Mouse (Mus musculus): ENCODE results near the gene Hbb-bs. TPM values are rescaled to one million over a fixed set of nuclear protein-coding genes. Genes with fewer than 3 reads are reported as not detected.
"Not testable (repeated sequence)": the region's sequence is repeated elsewhere in the genome, so short reads cannot be mapped to it uniquely, and the experiment has no call there.

Hbb-bs gene
- polyA plus RNA-seq, 1 experiment from 2014 or later: 4,904 TPM

DNA sequence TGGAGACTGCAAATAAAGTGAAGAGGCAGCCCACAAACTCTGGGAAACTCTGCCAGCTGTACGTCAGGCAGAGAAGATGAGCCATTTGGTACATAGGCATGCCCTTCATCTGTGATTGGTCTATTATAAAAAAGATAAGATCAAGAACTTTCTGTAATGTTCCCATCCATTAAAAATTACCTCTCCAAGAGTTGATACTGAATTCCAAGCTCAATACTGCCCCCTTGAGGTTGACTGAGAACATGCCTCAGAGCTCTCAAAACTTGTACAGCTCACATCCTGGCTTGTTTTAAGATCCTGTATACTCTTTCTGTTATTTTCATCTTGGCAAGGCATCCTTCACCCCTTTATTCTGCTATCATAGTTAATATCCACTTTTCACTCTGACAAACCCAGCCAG lies 21.0 kb downstream of the Hbb-bs start:
- Histone ChIP-seq H3K9ac (ENCODE audit: low read depth, low read length) (no peak overlapping the region), H3K9me3 (ENCODE audit: control insufficient read depth, low read length) (no peaks in the 10 kb centered on the region), H3K27me3 (replicated peaks; ENCODE audit: control insufficient read depth, insufficient read depth, low read length) (no peaks in the 10 kb centered on the region), H3K36me3 (ENCODE audit: control insufficient read depth, insufficient read depth, low read length) (no peaks in the 10 kb centered on the region), H3K4me2 (ENCODE audit: low read length) (no peak overlapping the region), H3K4me3 (ENCODE audit: low read length) (no peak overlapping the region), H3K4me1 (ENCODE audit: control insufficient read depth, insufficient read depth, low read depth, low read length) (no peaks in the 10 kb centered on the region), H3K27ac (ENCODE audit: low read depth, low read length) (no peak overlapping the region)
- ATAC-seq: no peak
- 85% methylated on average over 1 of the region's 1 CpGs for WGBS

DNA sequence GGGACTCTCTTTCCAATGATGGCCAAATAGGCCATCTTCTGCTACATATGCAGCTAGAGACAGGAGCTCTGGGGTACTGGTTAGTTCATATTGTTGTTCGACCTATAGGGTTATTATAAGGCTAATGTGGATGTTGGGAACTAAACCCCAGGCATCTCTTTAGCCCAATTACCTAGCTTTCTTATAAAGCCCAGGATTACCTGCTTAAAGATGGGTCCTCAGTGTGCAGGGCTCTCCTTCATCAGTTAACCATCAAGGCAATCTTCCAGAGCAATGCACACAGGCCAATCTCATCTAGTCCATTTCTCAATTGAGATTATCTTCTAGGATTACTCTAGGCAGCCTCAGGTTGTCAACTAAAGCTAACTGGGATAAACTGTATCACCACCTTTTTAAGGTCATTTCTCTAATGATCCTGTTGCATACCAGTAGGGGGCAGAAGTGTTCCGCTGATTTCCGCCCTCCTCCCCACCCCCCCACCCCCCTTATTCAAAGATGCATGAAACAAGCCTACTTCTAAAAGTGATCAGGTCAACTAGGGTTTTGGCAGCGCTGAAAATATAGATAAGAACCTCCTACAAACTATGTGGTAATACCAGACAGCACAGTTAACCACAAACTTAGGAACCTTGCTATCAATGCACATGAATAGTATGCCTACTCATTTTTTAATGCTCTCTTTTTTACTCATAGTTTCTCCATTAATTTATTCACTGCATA lies 35.1 kb downstream of the Hbb-bs start:
- no peak for ATAC-seq
- Histone ChIP-seq H3K9me3 (ENCODE audit: control insufficient read depth, low read length) (no peaks in the 10 kb centered on the region), H3K4me2 (ENCODE audit: low read length) (no peak overlapping the region), H3K27me3 (replicated peaks; ENCODE audit: control insufficient read depth, insufficient read depth, low read length) (no peaks in the 10 kb centered on the region), H3K4me3 (ENCODE audit: low read length) (no peak overlapping the region), H3K9ac (ENCODE audit: low read depth, low read length) (no peak overlapping the region), H3K4me1 (ENCODE audit: control insufficient read depth, insufficient read depth, low read depth, low read length) (no peaks in the 10 kb centered on the region), H3K36me3 (ENCODE audit: control insufficient read depth, insufficient read depth, low read length) (no peaks in the 10 kb centered on the region), H3K27ac (ENCODE audit: low read depth, low read length) (no peak overlapping the region)
- WGBS: 31% methylated on average over 4 of the region's 4 CpGs

DNA sequence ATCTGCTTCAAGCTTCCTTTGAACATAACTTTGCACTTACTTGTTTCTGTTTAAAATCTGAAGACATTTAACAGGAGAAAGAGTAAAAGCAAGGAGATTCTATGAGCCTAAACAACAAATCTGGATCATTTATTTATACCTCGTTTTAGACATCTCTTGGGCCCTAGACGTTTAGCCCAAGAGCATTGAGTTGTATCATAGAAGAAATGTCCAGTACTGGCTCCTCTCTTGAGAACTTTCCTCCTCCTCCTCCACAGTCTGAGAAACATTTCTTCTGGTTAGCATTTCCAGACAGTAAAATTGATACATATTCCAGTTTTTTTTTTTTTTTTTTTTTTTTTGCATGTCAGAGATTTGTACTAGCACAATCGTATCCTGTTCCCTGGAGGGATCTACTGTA lies 36.2 kb downstream of the Hbb-bs start, which contains the start of gene Olfr67:
Gene Olfr67, minus strand, starts transcription at position 101 of the 400 bp plus-strand sequence.
- no peaks in the 10 kb centered on the region for H3K36me3 ChIP-seq (ENCODE audit: control insufficient read depth, insufficient read depth, low read length)
- no peak within 1 kb of the TSS for H3K4me2 ChIP-seq (ENCODE audit: low read length)
- no peaks in the 10 kb centered on the region for H3K4me1 ChIP-seq (ENCODE audit: control insufficient read depth, insufficient read depth, low read depth, low read length)
- no peak within 1 kb of the TSS for H3K9ac ChIP-seq (ENCODE audit: low read depth, low read length)
- no peak for ATAC-seq
- H3K9me3 ChIP-seq (ENCODE audit: control insufficient read depth, low read length): no peaks in the 10 kb centered on the region
- WGBS: 80% methylated on average over 3 of the region's 3 CpGs
- no peak within 1 kb of the TSS for H3K4me3 ChIP-seq (ENCODE audit: low read length)
- no peaks in the 10 kb centered on the region for H3K27me3 ChIP-seq (replicated peaks; ENCODE audit: control insufficient read depth, insufficient read depth, low read length)
- H3K27ac ChIP-seq (ENCODE audit: low read depth, low read length): no peak within 1 kb of the TSS

DNA sequence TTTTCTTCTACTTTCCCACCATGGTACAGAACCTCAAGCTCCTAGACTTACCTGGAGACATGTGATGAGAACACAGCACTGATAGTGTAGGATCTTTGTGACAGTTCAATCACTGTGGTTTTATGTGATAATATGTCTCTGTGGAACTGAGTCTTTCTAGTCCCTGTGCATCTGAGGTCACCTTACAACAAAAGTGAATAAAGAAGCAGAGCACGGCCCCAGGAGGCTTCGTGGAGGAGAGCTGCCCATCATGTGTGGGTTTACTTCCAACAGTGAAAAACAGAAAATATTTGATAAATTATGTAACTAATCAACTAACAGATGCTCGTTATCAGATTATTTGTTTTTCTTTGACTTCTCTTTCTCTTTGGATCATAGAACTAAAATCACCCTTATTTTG lies 48.3 kb downstream of the Hbb-bs start, which contains the start of gene Olfr68:
Gene Olfr68, minus strand, starts transcription at position 101 of the 400 bp plus-strand sequence.
- Histone ChIP-seq H3K4me1 (ENCODE audit: control insufficient read depth, insufficient read depth, low read depth, low read length) (no peaks in the 10 kb centered on the region), H3K4me3 (ENCODE audit: low read length) (no peak within 1 kb of the TSS), H3K9ac (ENCODE audit: low read depth, low read length) (no peak within 1 kb of the TSS), H3K27ac (ENCODE audit: low read depth, low read length) (no peak within 1 kb of the TSS), H3K27me3 (replicated peaks; ENCODE audit: control insufficient read depth, insufficient read depth, low read length) (no peaks in the 10 kb centered on the region), H3K9me3 (ENCODE audit: control insufficient read depth, low read length) (no peaks in the 10 kb centered on the region), H3K4me2 (ENCODE audit: low read length) (no peak within 1 kb of the TSS), H3K36me3 (ENCODE audit: control insufficient read depth, insufficient read depth, low read length) (no peaks in the 10 kb centered on the region)
- WGBS: 74% methylated on average over 3 of the region's 3 CpGs
- ATAC-seq: no peak

DNA sequence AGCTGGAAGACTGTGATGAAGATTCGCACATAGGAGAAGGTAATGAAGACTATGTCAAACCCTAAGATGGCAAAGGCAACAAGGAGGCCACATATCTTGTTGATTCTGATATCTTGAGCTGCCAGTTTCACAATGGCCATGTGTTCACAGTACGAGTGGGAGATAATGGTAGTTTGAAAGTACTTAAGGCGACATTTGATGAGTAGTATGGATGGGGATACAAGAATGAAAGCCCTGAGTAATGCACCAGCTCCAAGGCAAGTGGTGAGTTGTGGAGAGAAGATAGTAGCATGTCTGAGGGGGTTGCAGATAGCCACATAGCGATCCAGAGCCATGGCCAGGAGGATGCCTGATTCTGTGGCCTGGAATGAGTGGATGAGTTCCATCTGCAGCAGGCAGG lies 50.2 kb downstream of the Hbb-bs start:
- H3K9me3 ChIP-seq (ENCODE audit: control insufficient read depth, low read length); H3K27ac ChIP-seq (ENCODE audit: low read depth, low read length); H3K27me3 ChIP-seq (replicated peaks; ENCODE audit: control insufficient read depth, insufficient read depth, low read length); H3K4me1 ChIP-seq (ENCODE audit: control insufficient read depth, insufficient read depth, low read depth, low read length); H3K36me3 ChIP-seq (ENCODE audit: control insufficient read depth, insufficient read depth, low read length); ATAC-seq; H3K4me2 ChIP-seq (ENCODE audit: low read length); H3K9ac ChIP-seq (ENCODE audit: low read depth, low read length); H3K4me3 ChIP-seq (ENCODE audit: low read length): not testable (repeated sequence)
- WGBS: 86% methylated on average over 3 of the region's 4 CpGs

Other genes starting within 250 kb of the Hbb-bs start
- 0.16 TPM in 1 of 2 replicates, not detected in the other for gene Olfr618, start 238.0 kb downstream of the Hbb-bs start, polyA plus RNA-seq (2015; fragmentation: Nextera tagmentation; extraction: Ambion mirVana)
- gene Olfr619, start 227.5 kb downstream of the Hbb-bs start, polyA plus RNA-seq (2015; fragmentation: Nextera tagmentation; extraction: Ambion mirVana): not detected in 2 replicates
- not detected in 2 replicates for gene Olfr620, start 215.6 kb downstream of the Hbb-bs start, polyA plus RNA-seq (2015; fragmentation: Nextera tagmentation; extraction: Ambion mirVana)
- not detected in 2 replicates for gene Olfr622, start 185.4 kb downstream of the Hbb-bs start, polyA plus RNA-seq (2015; fragmentation: Nextera tagmentation; extraction: Ambion mirVana)
- not detected in 2 replicates for gene Olfr623, start 164.4 kb downstream of the Hbb-bs start, polyA plus RNA-seq (2015; fragmentation: Nextera tagmentation; extraction: Ambion mirVana)
- not detected in 2 replicates for gene Olfr624, start 156.9 kb downstream of the Hbb-bs start, polyA plus RNA-seq (2015; fragmentation: Nextera tagmentation; extraction: Ambion mirVana)
- not detected in 2 replicates for gene Olfr625-ps1, start 145.4 kb downstream of the Hbb-bs start, polyA plus RNA-seq (2015; fragmentation: Nextera tagmentation; extraction: Ambion mirVana)
- gene Olfr243, start 113.4 kb downstream of the Hbb-bs start, polyA plus RNA-seq (2015; fragmentation: Nextera tagmentation; extraction: Ambion mirVana): not detected in 2 replicates
- not detected in 2 replicates for gene Olfr628, start 97.7 kb downstream of the Hbb-bs start, polyA plus RNA-seq (2015; fragmentation: Nextera tagmentation; extraction: Ambion mirVana)
- not detected in 2 replicates for gene Olfr629, start 83.2 kb downstream of the Hbb-bs start, polyA plus RNA-seq (2015; fragmentation: Nextera tagmentation; extraction: Ambion mirVana)
- not detected in 2 replicates for gene Olfr630, start 70.8 kb downstream of the Hbb-bs start, polyA plus RNA-seq (2015; fragmentation: Nextera tagmentation; extraction: Ambion mirVana)
- gene Olfr69, start 56.5 kb downstream of the Hbb-bs start, polyA plus RNA-seq (2015; fragmentation: Nextera tagmentation; extraction: Ambion mirVana): not detected in 2 replicates
- not detected in 2 replicates for gene Olfr68, start 48.4 kb downstream of the Hbb-bs start, polyA plus RNA-seq (2015; fragmentation: Nextera tagmentation; extraction: Ambion mirVana)
- not detected in 2 replicates for gene Olfr67, start 36.3 kb downstream of the Hbb-bs start, polyA plus RNA-seq (2015; fragmentation: Nextera tagmentation; extraction: Ambion mirVana)
- gene Hbb-bt, start 14.1 kb downstream of the Hbb-bs start, polyA plus RNA-seq (2015; fragmentation: Nextera tagmentation; extraction: Ambion mirVana): 1,299 and 1,681 TPM in 2 replicates
- gene Hbb-bh2, start 12.4 kb upstream of the Hbb-bs start, polyA plus RNA-seq (2015; fragmentation: Nextera tagmentation; extraction: Ambion mirVana): not detected in 2 replicates
- 0.37 TPM in 1 of 2 replicates, not detected in the other for gene Hbb-bh1, start 15.1 kb upstream of the Hbb-bs start, polyA plus RNA-seq (2015; fragmentation: Nextera tagmentation; extraction: Ambion mirVana)
- 13.4 and 35.4 TPM in 2 replicates for gene Hbb-y, start 25.1 kb upstream of the Hbb-bs start, polyA plus RNA-seq (2015; fragmentation: Nextera tagmentation; extraction: Ambion mirVana)
- not detected in 2 replicates for gene Olfr66, start 58.2 kb upstream of the Hbb-bs start, polyA plus RNA-seq (2015; fragmentation: Nextera tagmentation; extraction: Ambion mirVana)
- not detected in 2 replicates for gene Olfr64, start 66.4 kb upstream of the Hbb-bs start, polyA plus RNA-seq (2015; fragmentation: Nextera tagmentation; extraction: Ambion mirVana)
- gene Olfr65, start 75.4 kb upstream of the Hbb-bs start, polyA plus RNA-seq (2015; fragmentation: Nextera tagmentation; extraction: Ambion mirVana): not detected in 2 replicates
- not detected in 2 replicates for gene Olfr631, start 100.7 kb upstream of the Hbb-bs start, polyA plus RNA-seq (2015; fragmentation: Nextera tagmentation; extraction: Ambion mirVana)
- not detected in 2 replicates for gene Olfr632, start 106.3 kb upstream of the Hbb-bs start, polyA plus RNA-seq (2015; fragmentation: Nextera tagmentation; extraction: Ambion mirVana)
- gene Olfr633, start 116.3 kb upstream of the Hbb-bs start, polyA plus RNA-seq (2015; fragmentation: Nextera tagmentation; extraction: Ambion mirVana): not detected in 2 replicates
- not detected in 2 replicates for gene Olfr635, start 143.1 kb upstream of the Hbb-bs start, polyA plus RNA-seq (2015; fragmentation: Nextera tagmentation; extraction: Ambion mirVana)
- not detected in 2 replicates for gene Olfr638, start 170.7 kb upstream of the Hbb-bs start, polyA plus RNA-seq (2015; fragmentation: Nextera tagmentation; extraction: Ambion mirVana)
- 0.03 TPM in 1 of 2 replicates, not detected in the other for gene Olfr639, start 189.2 kb upstream of the Hbb-bs start, polyA plus RNA-seq (2015; fragmentation: Nextera tagmentation; extraction: Ambion mirVana)
- not detected in 2 replicates for gene Olfr640, start 197.5 kb upstream of the Hbb-bs start, polyA plus RNA-seq (2015; fragmentation: Nextera tagmentation; extraction: Ambion mirVana)
- gene Olfr641, start 207.3 kb upstream of the Hbb-bs start, polyA plus RNA-seq (2015; fragmentation: Nextera tagmentation; extraction: Ambion mirVana): not detected in 2 replicates
- gene Olfr642, start 224.6 kb upstream of the Hbb-bs start, polyA plus RNA-seq (2015; fragmentation: Nextera tagmentation; extraction: Ambion mirVana): not detected in 2 replicates
- not detected in 2 replicates for gene 4930516K23Rik, start 233.3 kb upstream of the Hbb-bs start, polyA plus RNA-seq (2015; fragmentation: Nextera tagmentation; extraction: Ambion mirVana)
- gene Olfr644, start 243.8 kb upstream of the Hbb-bs start, polyA plus RNA-seq (2015; fragmentation: Nextera tagmentation; extraction: Ambion mirVana): not detected in 2 replicates